Mouse (Mus musculus) forebrain, postnatal 0 days (tissue): ENCODE results near the gene Ldhd. TPM values are rescaled to one million over a fixed set of nuclear protein-coding genes. Genes with fewer than 3 reads are reported as not detected.

Experiments used
- ATAC-seq: fragments of 200-750 bp; cut with Nextera tagmentation; 2 replicates; pipeline ENCODE4 v1.8.0; 2017; ENCODE audit warnings: mild to moderate bottlenecking, moderate library complexity
- DNase-seq: peaks from one replicate; pipeline ENCODE4 v3.0.0-alpha.2; 2015
- H3K27ac ChIP-seq: fragments of 300-500 bp; sonication (generic); 2 replicates; pipeline ENCODE4 v1.5.1; 2014; ENCODE audit warnings: low read depth, mild to moderate bottlenecking, antibody characterized with exemption, low read length, moderate library complexity, mixed read lengths
- H3K27me3 ChIP-seq: fragments of 300-500 bp; sonication (generic); 2 replicates; pipeline ENCODE4 v1.6.1; 2014; ENCODE audit warnings: mild to moderate bottlenecking, low read length, mixed read lengths; ENCODE audit not compliant: insufficient read depth
- H3K36me3 ChIP-seq: fragments of 300-500 bp; sonication (generic); 2 replicates; pipeline ENCODE4 v1.6.1; 2014; ENCODE audit warnings: mild to moderate bottlenecking, moderate library complexity; ENCODE audit not compliant: insufficient read depth
- H3K4me1 ChIP-seq: fragments of 300-500 bp; sonication (generic); 2 replicates; pipeline ENCODE4 v1.6.1; 2014; ENCODE audit warnings: antibody characterized with exemption; ENCODE audit not compliant: insufficient read depth
- H3K4me2 ChIP-seq: fragments of 300-500 bp; sonication (generic); 2 replicates; pipeline ENCODE4 v1.6.1; 2014; ENCODE audit warnings: low read depth, mild to moderate bottlenecking, moderate library complexity
- H3K4me3 ChIP-seq: fragments of 300-500 bp; sonication (generic); 2 replicates; pipeline ENCODE4 v1.5.1; 2014; ENCODE audit warnings: low read depth, low read length, mixed read lengths
- H3K9ac ChIP-seq: fragments of 300-500 bp; sonication (generic); 2 replicates; pipeline ENCODE4 v1.6.1; 2014; ENCODE audit warnings: mild to moderate bottlenecking
- H3K9me3 ChIP-seq: fragments of 300-500 bp; sonication (generic); 2 replicates; pipeline ENCODE4 v1.6.1; 2016; ENCODE audit warnings: low read length
- CTCF ChIP-seq: sonication (generic); IDR thresholded peaks from 2 replicates; pipeline ENCODE4 v1.5.1; 2016; ENCODE audit warnings: antibody characterized with exemption, control low read depth, low read depth
- WGBS: fragments of 180-500 bp; shearing (Covaris S2); extraction: QIAGEN DNeasy Blood & Tissue Kit; methylation state at CpG from one replicate; pipeline ENCODE4 v1.1.7; 2014; 5-methylcytosine and 5-hydroxymethylcytosine counted together
- polyA plus RNA-seq: library from polyadenylated mRNA; unstranded; fragments of >200 nt; fragmentation: Nextera tagmentation; extraction: Ambion mirVana; gene quantifications from 2 replicates; pipeline ENCODE4 v1.2.1, GENCODE M21; 2015
- total RNA-seq: library from RNA; depleted of rRNA; stranded (reverse); fragments of >200 nt; gene quantifications from 2 replicates; pipeline ENCODE4 v1.2.3, GENCODE M21; 2014

Ldhd gene
- total and polyA plus RNA-seq, 2 experiments from 2014 or later = 1.1 to 1.8 TPM

DNA sequence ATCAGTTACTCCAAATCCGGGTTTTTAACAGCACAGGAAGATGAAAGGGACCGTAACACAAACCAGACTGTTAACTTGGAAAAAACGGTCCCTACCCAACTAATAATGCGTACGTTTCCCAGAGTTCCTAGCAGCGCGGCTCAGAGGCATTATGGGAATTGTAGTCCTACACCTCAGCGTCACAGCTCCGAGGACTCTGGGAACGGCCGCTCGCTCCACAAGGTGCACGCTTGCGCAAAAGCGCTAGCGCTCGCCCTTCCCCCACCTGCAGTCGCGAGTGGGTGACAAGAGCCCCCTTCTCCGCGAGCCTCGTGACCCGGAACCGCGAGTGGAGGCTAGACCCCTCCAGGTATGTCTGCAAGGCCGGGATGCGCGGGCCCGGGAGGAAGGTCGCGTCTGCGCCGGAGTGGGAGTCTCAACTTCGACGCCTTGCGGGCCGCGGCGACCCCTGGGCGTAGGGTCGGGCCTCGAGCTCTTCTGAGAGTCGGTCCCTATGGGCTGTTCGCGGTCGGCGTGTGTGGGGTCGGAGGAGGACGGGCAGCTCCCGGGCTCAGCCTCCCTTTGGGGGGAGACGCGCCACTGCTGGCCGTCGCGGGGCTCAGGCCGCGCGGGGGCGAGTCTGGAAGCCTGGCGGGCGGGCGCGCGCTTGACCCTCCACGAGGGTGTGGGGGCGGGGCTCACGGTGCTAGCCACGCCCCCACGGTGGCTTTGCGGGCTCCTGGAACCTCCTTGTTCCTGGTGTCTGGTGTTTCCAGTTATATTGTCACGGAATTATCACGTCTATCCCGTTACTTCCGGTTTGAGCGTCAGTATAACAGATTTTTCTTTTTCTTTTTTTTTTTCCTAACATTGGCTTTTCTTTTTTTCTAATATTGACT, 13.3 kb upstream of the Ldhd start, which contains the start of gene Zfp1:
Gene Zfp1, plus strand, starts transcription at position 138 of the 878 bp plus-strand sequence.
- Histone ChIP-seq H3K9me3 (no peaks in the 10 kb centered on the region), H3K4me3 (peak within 1 kb of the TSS; percentile 87), H3K9ac (peak within 1 kb of the TSS; percentile 87), H3K4me1 (no peaks in the 10 kb centered on the region), H3K4me2 (peak within 1 kb of the TSS; percentile 55), H3K36me3 (no peaks in the 10 kb centered on the region), H3K27me3 (no peaks in the 10 kb centered on the region), H3K27ac (peak within 1 kb of the TSS; percentile 96)
- peak; percentile 98 for DNase-seq
- peak; percentile 100 for ATAC-seq
- TF ChIP-seq CTCF = peak; percentile 32
- under 1% methylated on average over 72 of the region's 75 CpGs for WGBS

DNA sequence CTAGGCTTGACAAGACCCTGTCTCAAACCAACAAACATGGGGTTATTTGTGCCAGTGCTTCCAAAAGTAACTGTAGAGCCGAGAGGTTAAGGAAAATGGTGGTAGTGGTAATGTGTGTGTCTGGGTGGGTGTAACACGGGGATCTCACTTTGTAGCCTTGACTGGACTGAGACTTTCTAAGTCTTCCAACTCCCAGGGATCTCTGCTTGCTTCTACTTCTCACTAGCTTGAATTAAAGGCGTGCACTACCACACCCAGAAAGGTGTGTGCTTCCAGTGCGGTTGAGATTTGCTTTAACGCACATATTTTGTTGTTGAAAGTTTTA, 12.7 kb upstream of the Ldhd start:
- peak overlapping the region; percentile 55 for H3K4me2 ChIP-seq
- H3K4me1 ChIP-seq = no peaks in the 10 kb centered on the region
- peak overlapping the region; percentile 87 for H3K9ac ChIP-seq
- no peaks in the 10 kb centered on the region for H3K9me3 ChIP-seq
- ATAC-seq = peak; percentile 9
- no peak for DNase-seq
- no peaks in the 10 kb centered on the region for H3K27me3 ChIP-seq
- TF ChIP-seq CTCF = no peak
- H3K27ac ChIP-seq = no peak overlapping the region; the same call in 1 of the 2 replicates
- H3K4me3 ChIP-seq = peak overlapping the region; percentile 87
- WGBS = 11% methylated on average over 5 of the region's 5 CpGs
- no peaks in the 10 kb centered on the region for H3K36me3 ChIP-seq

DNA sequence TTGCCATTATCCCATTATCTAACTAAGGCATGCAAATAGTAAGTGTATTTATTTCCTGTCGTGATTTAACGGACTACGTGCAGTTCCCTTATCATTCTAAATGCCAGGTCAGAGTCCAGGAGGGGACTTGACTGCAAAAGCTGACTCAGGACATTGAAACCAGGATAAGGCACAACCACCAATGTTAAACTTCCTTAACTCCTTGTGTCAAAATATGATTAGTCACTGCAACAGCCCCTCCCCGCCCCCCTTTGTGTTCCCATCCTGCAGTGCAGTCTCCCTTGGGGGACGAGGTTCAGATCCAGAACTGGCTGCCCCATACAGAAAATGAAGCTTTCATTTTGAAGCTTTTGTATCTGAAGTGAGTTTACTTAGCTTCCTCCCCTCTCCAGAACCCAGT, 12.3 kb upstream of the Ldhd start:
- no peak overlapping the region; the same call in 1 of the 2 replicates for H3K27ac ChIP-seq
- no peaks in the 10 kb centered on the region for H3K27me3 ChIP-seq
- peak overlapping the region; percentile 55 for H3K4me2 ChIP-seq
- H3K9me3 ChIP-seq = no peaks in the 10 kb centered on the region
- 0 out of 2 replicates have a peak overlapping the region, but pooled peaks have one; percentile 87 for H3K9ac ChIP-seq
- no peaks in the 10 kb centered on the region for H3K36me3 ChIP-seq
- no peak for TF ChIP-seq CTCF
- no peaks in the 10 kb centered on the region for H3K4me1 ChIP-seq
- ATAC-seq = no peak
- WGBS = 63% methylated on average over 5 of the region's 5 CpGs
- DNase-seq = no peak
- H3K4me3 ChIP-seq = 0 out of 2 replicates have a peak overlapping the region, but pooled peaks have one; percentile 87

DNA sequence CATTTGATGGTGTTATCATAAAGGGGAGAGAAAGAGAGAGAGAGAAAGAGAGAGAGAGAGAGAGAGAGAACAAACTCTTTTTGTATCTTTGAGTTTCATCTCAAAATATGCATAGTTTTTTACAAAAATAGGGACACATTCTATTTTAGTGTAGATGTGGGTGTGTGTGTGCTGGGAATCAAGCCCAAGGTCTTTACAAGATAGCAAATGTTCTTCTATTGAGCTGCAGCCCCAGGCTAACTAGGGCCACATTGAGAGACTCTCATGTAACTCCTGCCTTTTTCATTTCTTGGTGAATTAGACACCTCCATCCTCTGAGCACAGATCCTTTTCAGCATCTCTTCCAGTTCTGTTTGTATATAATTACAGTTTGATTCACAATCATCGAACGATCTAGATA, 10.9 kb upstream of the Ldhd start:
- Histone ChIP-seq H3K27me3 (no peaks in the 10 kb centered on the region), H3K4me3 (no peak overlapping the region), H3K9ac (no peak overlapping the region), H3K27ac (no peak overlapping the region), H3K4me1 (no peaks in the 10 kb centered on the region), H3K9me3 (no peaks in the 10 kb centered on the region), H3K36me3 (no peaks in the 10 kb centered on the region), H3K4me2 (no peak overlapping the region)
- no peak for DNase-seq
- 95% methylated on average over 2 of the region's 2 CpGs for WGBS
- no peak for ATAC-seq
- no peak for TF ChIP-seq CTCF

DNA sequence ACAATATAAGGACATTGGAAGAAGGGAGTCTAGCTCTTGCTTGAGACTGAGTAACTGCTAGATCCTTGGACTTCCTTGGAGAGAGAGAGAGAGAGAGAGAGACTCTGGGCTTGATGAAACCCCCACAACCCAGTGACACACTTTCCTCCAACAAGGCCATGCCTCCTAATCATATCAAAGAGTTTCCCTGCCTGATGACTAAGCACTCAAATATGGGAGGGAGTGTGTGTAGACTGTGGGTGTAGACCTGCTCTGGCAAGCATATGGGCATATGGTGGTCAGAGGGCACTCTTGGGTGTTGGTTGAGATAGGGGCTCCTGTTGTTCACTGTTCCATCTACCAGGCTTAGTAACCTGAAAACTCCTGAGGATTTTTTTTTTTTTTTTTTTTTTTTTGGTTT, 7.9 kb upstream of the Ldhd start:
- no peak for DNase-seq
- Histone ChIP-seq H3K4me3 (no peak overlapping the region), H3K27ac (no peak overlapping the region), H3K36me3 (no peaks in the 10 kb centered on the region), H3K4me1 (no peaks in the 10 kb centered on the region), H3K9ac (no peak overlapping the region), H3K4me2 (no peak overlapping the region), H3K27me3 (no peaks in the 10 kb centered on the region), H3K9me3 (no peaks in the 10 kb centered on the region)
- ATAC-seq = no peak
- TF ChIP-seq CTCF = no peak

DNA sequence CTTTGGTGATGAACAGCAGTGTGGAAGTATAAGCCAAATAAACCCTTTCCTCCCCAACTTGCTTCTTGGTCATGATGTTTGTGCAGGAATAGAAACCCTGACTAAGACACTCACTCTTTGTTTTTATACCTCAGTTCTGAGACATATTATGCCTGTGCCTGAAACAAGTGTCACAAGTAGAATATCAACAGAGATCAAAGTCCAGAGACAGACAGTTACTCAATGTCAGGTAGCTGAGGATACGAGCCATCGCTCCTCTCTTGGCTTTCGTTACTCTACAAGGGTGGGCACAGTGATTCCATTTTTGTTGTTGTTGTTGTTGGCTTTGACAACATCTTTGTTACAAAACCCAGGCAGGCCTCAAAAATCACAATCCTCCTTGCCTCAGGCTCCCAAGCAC, 2.8 kb upstream of the Ldhd start:
- H3K27ac ChIP-seq = no peak overlapping the region
- H3K4me1 ChIP-seq = no peaks in the 10 kb centered on the region
- no peak overlapping the region for H3K4me2 ChIP-seq
- no peak overlapping the region for H3K9ac ChIP-seq
- no peak for DNase-seq
- no peak for ATAC-seq
- 93% methylated on average over 3 of the region's 3 CpGs for WGBS
- H3K4me3 ChIP-seq = no peak overlapping the region
- no peaks in the 10 kb centered on the region for H3K27me3 ChIP-seq
- peaks cover 6% of the 10 kb centered on the region for H3K36me3 ChIP-seq
- H3K9me3 ChIP-seq = no peaks in the 10 kb centered on the region
- no peak for TF ChIP-seq CTCF

DNA sequence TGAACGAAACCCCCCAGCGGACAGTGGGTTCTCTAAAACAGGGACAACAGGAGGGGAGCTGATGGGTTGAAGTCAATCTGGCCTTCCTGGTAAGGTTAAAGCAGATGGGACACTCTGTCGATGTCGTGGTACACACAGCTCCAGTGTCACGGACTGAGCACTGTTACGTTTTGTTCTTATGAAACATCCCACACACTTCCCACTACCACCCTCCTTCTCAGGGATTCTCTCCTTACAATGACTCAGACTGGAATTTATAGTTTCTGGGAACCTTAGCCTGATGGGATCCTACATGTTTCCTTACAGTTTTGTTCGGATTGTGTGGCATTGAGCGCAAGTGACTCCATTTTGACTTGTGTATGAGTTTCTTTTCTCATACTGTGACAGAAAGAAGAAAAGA, 1.4 kb upstream of the Ldhd start:
- no peaks in the 10 kb centered on the region for H3K4me1 ChIP-seq
- no peak for ATAC-seq

More for the DNA sequence above, 1.4 kb upstream of the Ldhd start:
- no peak overlapping the region for H3K27ac ChIP-seq
- H3K27me3 ChIP-seq = no peaks in the 10 kb centered on the region
- no peak for DNase-seq
- no peaks in the 10 kb centered on the region for H3K9me3 ChIP-seq
- 90% methylated on average over 8 of the region's 8 CpGs for WGBS
- no peak for TF ChIP-seq CTCF
- no peak overlapping the region for H3K4me3 ChIP-seq
- no peak overlapping the region for H3K4me2 ChIP-seq
- H3K36me3 ChIP-seq = peaks cover 6% of the 10 kb centered on the region
- H3K9ac ChIP-seq = no peak overlapping the region
